Mouse (Mus musculus) testis, adult 2 months (tissue): ENCODE results near the gene Pde2a. TPM values are rescaled to one million over a fixed set of nuclear protein-coding genes. Genes with fewer than 3 reads are reported as not detected.
A peak's percentile ranks its signal among the peaks of the same experiment; 100 is the strongest.

Experiments used
- H3K27ac ChIP-seq: fragments of 200-500 bp; 2 replicates; pipeline ENCODE4 v1.5.1; 2012; ENCODE audit warnings: low read depth, low read length; ENCODE audit not compliant: control insufficient read depth, insufficient read depth
- H3K27me3 ChIP-seq: fragments of 200-500 bp; 2 replicates; pipeline ENCODE4 v1.6.1; 2012; ENCODE audit warnings: mild to moderate bottlenecking, low read length, moderate library complexity; ENCODE audit not compliant: control insufficient read depth, insufficient read depth
- H3K36me3 ChIP-seq: fragments of 200-500 bp; 2 replicates; pipeline ENCODE4 v1.6.1; 2012; ENCODE audit warnings: mild to moderate bottlenecking, low read length; ENCODE audit not compliant: control insufficient read depth, insufficient read depth
- H3K4me1 ChIP-seq: fragments of 200-500 bp; 2 replicates; pipeline ENCODE4 v1.6.1; 2012; ENCODE audit warnings: low read length; ENCODE audit not compliant: control insufficient read depth, insufficient read depth
- H3K4me3 ChIP-seq: fragments of 200-500 bp; 2 replicates; pipeline ENCODE4 v1.5.1; 2012; ENCODE audit warnings: low read depth, mild to moderate bottlenecking, low read length, moderate library complexity, mixed read lengths; ENCODE audit not compliant: control insufficient read depth
- CTCF ChIP-seq: fragments of 200-500 bp; IDR thresholded peaks from 2 replicates; pipeline ENCODE4 v1.5.1; 2012; ENCODE audit warnings: low read depth, mild to moderate bottlenecking, inconsistent platforms, low read length, moderate library complexity; ENCODE audit not compliant: control insufficient read depth, insufficient read depth, insufficient replicate concordance
- POLR2A ChIP-seq: fragments of 200-500 bp; IDR thresholded peaks from 2 replicates; pipeline ENCODE4 v1.6.1; 2012; ENCODE audit warnings: low read depth, mild to moderate bottlenecking, inconsistent platforms, low read length, moderate library complexity; ENCODE audit not compliant: control insufficient read depth
- polyA plus RNA-seq: library from polyadenylated mRNA; depleted of rRNA; stranded (reverse); fragments of >200 nt; gene quantifications from 2 replicates; pipeline ENCODE4 v1.2.3, GENCODE M21; 2012

Gene Pde2a
- polyA plus RNA-seq, 1 experiment: 7.4 TPM

- Histone ChIP-seq H3K27me3 (no peaks in the 10 kb centered on the region), H3K36me3 (no peaks in the 10 kb centered on the region), H3K4me1 (peaks cover 12% of the 10 kb centered on the region), H3K27ac (no peak overlapping the region), H3K4me3 (no peak overlapping the region)
- TF ChIP-seq POLR2A (no peak), CTCF (no peak)
Measured at GRCm38 (mm10) chr7:101459923-101460607, 38.6 kb downstream of the Pde2a start.

- Histone ChIP-seq H3K36me3 (no peaks in the 10 kb centered on the region), H3K4me3 (no peak overlapping the region), H3K4me1 (peaks cover 17% of the 10 kb centered on the region), H3K27me3 (no peaks in the 10 kb centered on the region), H3K27ac (no peak overlapping the region)
- TF ChIP-seq CTCF (no peak), POLR2A (no peak)
Measured at GRCm38 (mm10) chr7:101460608-101460957, 39.1 kb downstream of the Pde2a start.

- Histone ChIP-seq H3K4me3 (no peak overlapping the region), H3K27me3 (no peaks in the 10 kb centered on the region), H3K4me1 (peaks cover 17% of the 10 kb centered on the region), H3K36me3 (no peaks in the 10 kb centered on the region), H3K27ac (no peak overlapping the region)
- TF ChIP-seq POLR2A (no peak), CTCF (no peak)
Measured at GRCm38 (mm10) chr7:101461571-101461970, 40.1 kb downstream of the Pde2a start.

GRCm38 (mm10) chr7:101462327-101463068 lies 41.0 kb downstream of the Pde2a start:
- Histone ChIP-seq H3K27me3 (no peaks in the 10 kb centered on the region), H3K4me1 (peaks cover 13% of the 10 kb centered on the region), H3K27ac (no peak overlapping the region), H3K36me3 (no peaks in the 10 kb centered on the region), H3K4me3 (no peak overlapping the region)
- TF ChIP-seq CTCF (no peak), POLR2A (no peak)

GRCm38 (mm10) chr7:101463665-101464271 lies 42.3 kb downstream of the Pde2a start:
- H3K4me3 ChIP-seq: no peak overlapping the region

DNA sequence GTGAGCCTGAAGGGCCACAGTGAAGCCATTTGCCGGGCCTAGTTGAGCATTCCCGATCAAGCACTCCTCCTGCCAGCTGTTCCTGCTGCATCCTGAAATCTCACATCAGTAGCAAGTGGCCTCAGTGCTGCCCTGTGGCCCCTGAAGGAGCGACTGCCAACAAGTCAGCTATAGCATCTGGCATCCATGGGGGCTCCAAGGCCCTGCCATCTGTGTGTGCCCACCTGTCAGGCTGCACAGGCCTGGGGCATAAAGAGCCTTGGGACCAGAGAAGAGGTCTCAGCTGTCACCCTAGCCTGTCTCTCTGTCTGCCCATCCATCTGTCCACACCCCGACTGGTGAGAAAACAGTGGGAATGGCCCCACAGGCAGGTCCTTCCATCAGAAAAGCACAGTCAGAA lies 43.4 kb downstream of the Pde2a start:
- TF ChIP-seq CTCF (no peak), POLR2A (no peak)
- H3K27ac ChIP-seq: no peak overlapping the region

More at GRCm38 (mm10) chr7:101463665-101464271, 42.3 kb downstream of the Pde2a start:
- H3K27me3 ChIP-seq: no peaks in the 10 kb centered on the region
- H3K4me1 ChIP-seq: peaks cover 12% of the 10 kb centered on the region
- no peak overlapping the region for H3K27ac ChIP-seq
- no peaks in the 10 kb centered on the region for H3K36me3 ChIP-seq
- TF ChIP-seq POLR2A (no peak), CTCF (no peak)

GRCm38 (mm10) chr7:101465392-101465791 lies 43.9 kb downstream of the Pde2a start:
- Histone ChIP-seq H3K27ac (no peak overlapping the region), H3K36me3 (no peaks in the 10 kb centered on the region), H3K27me3 (no peaks in the 10 kb centered on the region), H3K4me3 (peak overlapping the region; percentile 69), H3K4me1 (peaks cover 12% of the 10 kb centered on the region)
- TF ChIP-seq POLR2A: peak; percentile 48; the same call in 1 of the 2 replicates
- TF ChIP-seq CTCF: no peak

More for the DNA sequence above, 43.4 kb downstream of the Pde2a start:
- H3K4me1 ChIP-seq: peaks cover 12% of the 10 kb centered on the region
- no peaks in the 10 kb centered on the region for H3K27me3 ChIP-seq
- H3K36me3 ChIP-seq: no peaks in the 10 kb centered on the region
- H3K4me3 ChIP-seq: peak overlapping the region; percentile 69
